Mouse (Mus musculus): ENCODE measurements around the gene Kcnj8. TPM values are rescaled to one million over a fixed set of nuclear protein-coding genes. Genes with fewer than 3 reads are reported as not detected.
A peak's percentile ranks its signal among the peaks of the same experiment; 100 is the strongest.
"Not testable (repeated sequence)": the region's sequence is repeated elsewhere in the genome, so short reads cannot be mapped to it uniquely, and the experiment has no call there.

Kcnj8 gene
- total RNA-seq, 2 experiments from 2014 or later: 1.5 to 1.6 TPM

DNA sequence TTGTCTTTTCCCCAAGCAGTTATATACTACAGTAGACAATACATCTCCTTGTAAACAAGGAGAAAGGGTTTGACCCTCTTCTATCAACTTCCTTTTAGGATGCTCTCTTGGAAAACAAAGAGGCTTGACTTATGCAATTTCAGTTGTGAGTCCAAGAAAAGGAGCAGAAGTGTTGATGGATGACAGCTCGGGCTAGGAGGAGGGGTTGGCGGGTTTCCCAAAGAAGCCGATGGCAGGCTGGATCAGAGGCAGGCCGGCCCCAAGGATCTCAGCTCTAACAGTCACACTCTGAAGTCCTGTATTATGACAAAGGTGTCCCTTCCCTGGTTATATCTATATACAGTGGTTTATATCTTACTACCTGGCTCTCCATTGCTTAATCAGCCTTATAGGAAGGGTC lies 19.9 kb downstream of the Kcnj8 start:
- no peak for DNase-seq (ENCODE audit: extremely low spot score in 1 of 2, low spot score in 1 of 2)

DNA sequence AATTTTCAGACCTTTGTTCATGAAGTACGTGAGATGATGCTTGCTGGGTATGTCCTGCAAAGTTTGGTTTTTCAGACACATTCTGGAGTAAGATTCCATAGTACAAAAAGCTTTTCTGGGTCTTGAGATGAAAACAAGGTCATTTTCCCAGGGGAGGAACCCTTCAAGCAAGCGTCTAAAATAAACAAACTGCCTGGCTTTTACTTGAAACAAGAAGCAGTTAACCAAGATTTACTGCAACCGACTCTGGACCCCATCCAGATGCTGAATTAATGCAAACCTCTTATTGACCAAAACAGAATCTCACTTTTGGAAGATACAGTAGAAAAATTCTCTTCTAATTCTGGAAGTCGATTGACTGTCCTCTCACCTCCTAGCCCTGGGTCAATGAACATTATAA lies 20.5 kb downstream of the Kcnj8 start:
- DNase-seq (ENCODE audit: extremely low spot score in 1 of 2, low spot score in 1 of 2): no peak

DNA sequence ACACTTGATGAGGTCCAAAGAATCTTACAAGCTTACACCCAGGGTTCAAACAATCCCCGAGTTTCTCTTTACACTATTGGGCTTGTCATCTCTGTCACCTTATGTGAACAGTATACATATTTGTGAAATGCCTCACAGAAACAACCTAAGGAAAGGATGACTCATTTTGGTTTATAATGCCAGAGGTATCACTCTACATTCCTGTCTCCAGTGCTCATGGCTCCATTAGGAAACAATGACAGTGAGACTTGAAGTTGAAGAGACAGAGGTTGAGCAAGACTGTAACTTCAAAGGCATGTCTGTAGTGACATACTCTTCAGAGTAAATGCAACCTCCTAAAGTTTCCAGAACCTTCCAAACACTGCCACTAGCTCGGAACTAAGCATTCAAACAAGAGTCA lies 23.0 kb downstream of the Kcnj8 start:
- DNase-seq (ENCODE audit: extremely low spot score in 1 of 2, low spot score in 1 of 2): no peak

DNA sequence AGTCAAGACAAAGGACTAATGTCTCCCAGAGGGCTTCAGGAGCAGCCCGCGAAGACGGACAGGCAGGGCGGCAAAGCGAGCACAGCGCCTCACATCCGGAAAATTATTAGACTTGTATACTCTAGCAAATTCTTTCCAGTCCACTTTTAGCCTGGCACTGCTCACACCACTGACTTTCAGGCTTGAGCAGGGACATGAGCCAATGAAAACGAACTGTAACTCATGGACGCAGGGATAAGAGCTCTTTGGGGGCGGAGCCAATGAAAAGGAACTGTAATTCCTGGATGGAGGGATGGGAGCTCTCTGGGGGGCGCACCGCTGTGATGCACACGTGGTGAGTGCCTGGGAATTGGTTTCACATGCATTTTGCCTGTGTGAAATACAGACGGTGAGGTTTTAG lies 26.3 kb downstream of the Kcnj8 start:
- DNase-seq (ENCODE audit: extremely low spot score in 1 of 2, low spot score in 1 of 2): no peak

DNA sequence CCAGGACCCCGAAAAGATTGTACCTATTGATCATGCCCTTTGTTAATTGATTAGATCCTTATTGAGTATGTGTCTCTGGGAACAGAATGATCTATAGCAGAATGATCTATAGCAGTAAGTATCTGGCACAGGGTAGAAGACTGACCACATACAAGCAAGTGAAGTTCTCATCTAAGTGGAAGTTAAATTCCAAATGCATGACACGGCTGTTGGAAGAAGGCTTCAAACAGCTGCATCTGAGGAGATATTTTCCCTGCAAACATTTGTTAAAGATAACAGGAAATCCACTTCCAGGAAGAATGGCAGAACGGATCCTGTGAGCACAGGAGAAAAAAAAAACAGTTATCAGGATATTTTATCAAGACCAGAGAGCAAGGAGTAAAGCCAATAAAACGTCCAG lies 27.8 kb downstream of the Kcnj8 start:
- no peak for DNase-seq (ENCODE audit: extremely low spot score in 1 of 2, low spot score in 1 of 2)

DNA sequence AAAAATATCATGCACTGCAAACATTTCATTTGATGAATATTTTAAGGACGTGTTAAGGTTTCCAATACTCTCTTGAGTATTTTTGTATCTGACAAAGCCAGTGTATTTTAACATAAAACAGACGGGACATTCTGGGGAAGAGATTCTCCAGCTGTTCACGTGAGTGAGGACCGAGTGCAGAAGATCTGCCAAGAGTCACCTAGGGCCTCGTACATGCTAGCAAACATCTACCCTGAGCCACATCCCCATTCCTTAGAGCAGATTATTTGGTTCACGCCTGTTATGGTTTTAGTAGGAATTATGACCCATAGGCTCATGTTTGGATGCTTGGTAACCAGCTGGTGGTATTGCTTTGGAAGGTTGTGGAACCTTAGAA lies 28.6 kb downstream of the Kcnj8 start:
- no peak for DNase-seq (ENCODE audit: extremely low spot score in 1 of 2, low spot score in 1 of 2)

DNA sequence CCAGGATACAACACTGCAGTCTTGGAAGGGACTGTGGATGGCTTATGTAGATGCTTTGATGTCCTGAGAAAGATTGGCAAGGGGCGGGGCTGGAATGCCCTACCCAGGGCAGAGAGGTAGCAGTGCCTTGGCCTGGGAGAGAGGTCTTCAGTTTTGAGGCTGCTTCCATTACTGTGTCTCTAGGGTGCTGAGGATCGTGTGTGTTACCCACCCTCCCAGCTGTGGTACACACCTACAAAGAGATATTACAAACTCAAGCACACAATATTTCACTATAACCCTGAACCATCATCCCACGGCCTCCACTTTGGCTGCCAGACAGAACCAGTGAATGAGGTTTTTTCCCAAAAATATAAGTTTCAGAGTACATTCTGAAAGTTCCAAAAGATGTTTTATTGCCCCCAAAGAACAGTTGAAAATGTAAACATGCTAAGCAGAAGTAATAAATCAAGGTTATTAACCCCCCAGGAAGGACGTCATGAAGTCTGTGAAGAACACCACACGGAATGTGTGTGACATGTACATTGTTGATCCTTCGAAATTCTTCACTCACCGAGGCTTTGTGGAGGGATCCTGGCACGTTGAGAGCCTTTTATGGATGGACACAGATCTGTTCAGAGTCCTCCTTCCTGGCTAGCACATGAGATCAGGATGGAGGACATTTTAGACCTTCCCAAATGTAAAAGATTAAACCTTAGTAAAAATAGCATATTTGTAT lies 29.2 kb downstream of the Kcnj8 start:
- DNase-seq (ENCODE audit: extremely low spot score in 1 of 2, low spot score in 1 of 2): no peak

DNA sequence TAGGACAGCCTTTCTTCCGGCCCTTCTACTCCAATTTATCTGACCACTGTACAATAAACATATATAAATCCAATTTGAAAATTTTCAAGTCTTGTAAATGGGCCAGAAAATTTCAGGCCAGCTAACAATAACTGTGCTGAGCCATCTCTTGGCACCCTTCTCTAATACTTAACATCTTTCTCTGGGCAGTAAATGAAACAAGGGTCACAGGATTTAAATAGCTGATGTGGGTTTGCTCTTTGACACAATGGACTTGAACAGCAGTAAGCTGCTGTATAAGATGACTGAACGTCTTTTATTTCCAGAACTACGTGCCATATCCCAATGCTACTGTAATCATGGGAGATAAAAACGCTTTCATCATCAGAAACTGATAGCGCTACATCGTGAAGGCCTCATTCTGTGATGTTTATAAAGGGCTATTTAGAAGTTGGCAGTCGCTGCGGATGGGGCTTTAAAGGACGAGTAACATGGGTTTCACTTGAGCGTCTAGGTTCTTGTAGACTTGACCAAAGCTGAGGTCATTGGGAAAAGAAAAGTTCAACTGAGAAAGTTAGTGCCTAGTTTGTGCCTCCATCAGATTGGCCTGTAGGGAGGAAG lies 30.8 kb downstream of the Kcnj8 start:
- DNase-seq (ENCODE audit: extremely low spot score in 1 of 2, low spot score in 1 of 2): no peak

DNA sequence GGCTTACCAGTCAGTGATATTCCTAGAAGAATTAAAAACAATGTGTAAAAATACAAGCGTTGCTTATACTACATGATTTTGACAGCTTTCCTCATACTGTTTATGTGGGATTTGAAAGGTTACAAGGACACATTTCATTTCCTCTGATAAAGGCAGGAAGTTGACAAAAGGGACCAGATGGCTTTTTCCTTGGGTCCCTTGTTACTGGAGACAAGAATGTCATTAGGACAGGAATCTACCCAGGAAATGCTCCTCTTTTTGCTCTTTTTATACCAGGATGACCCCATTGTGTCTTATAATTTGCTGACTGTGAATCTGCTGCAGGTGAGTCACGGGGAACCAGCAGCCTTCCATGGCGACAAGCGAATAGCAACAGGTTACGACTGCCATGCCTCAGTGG lies 31.3 kb downstream of the Kcnj8 start:
- no peak for DNase-seq (ENCODE audit: extremely low spot score in 1 of 2, low spot score in 1 of 2)

DNA sequence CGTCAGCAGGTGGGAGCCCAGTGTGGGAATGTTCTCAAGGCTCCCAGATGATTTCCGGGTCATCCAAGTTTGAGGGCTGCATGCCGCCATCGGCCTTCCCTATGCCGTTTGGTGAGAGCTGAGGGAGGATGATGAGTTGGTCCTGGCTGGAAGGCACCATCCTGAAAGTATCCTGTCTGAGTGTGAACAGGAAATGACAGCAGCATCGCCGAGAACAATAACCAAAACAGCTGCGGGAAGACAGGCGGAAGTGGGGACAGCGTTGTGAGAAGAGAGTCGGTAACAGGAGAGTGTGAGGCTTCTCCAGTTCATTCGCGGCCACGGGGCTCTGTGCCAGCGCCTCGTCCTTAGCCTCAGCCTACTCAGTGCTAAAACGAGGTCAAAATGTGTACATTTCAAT lies 32.9 kb downstream of the Kcnj8 start:
- no peak for DNase-seq (ENCODE audit: extremely low spot score in 1 of 2, low spot score in 1 of 2)

DNA sequence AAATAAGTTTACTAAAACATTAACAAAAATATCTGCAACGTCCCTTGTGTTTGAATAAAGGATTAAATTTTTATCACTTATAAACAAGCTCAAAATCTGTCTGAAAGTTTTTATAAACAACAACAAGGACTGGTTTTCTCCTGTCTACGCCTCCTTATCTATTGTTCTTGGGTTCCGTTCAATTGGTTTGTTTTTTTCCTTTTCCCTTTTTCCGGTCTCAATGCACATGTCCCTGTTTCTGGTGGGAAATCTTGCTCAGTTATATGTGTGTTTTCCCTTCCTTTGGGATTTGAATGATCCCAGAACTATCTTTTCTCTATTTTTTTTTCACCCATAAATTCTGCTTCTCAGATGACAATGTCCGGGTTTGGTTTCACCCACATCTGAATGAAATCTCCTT lies 38.0 kb downstream of the Kcnj8 start:
- DNase-seq (ENCODE audit: extremely low spot score in 1 of 2, low spot score in 1 of 2): no peak

DNA sequence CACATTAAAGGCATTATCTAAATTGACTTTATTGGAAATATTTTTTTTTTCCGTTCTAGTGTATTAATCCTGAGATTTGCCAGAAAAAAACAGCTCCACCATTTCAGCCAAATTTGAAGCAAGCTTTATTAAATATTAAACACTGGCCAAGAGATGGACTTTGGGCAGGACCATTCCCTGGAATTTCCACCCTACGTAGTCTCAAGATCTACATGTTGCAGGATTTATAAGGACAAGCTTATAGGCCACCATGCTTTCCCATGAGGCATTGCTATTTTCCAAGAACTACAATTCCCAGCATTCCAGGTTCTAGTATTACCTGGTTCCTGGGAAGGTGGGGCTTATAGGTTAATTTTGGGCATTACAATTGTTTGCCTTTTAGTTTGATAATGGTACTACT lies 38.7 kb downstream of the Kcnj8 start:
- no peak for DNase-seq (ENCODE audit: extremely low spot score in 1 of 2, low spot score in 1 of 2)

DNA sequence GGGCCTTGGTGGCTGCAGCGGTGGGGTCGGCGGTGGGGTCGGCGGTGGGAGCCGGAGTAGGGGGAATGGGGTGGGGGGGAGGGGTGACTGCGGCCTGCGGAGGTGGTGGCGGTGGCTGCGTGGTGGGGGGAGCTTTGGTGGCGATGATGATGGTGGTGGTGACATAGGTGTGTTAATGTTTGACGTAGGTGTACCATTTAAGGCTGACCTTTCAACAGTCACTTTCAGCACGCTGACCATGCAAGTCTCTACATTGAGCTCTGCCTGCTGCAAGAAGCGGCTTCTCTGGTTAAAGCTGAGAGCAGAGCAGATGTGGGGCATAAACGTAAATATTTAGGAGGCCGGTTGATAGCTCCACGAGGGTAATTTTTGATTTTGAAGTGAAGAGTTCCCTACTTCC lies 39.3 kb downstream of the Kcnj8 start:
- no peak for DNase-seq (ENCODE audit: extremely low spot score in 1 of 2, low spot score in 1 of 2)

DNA sequence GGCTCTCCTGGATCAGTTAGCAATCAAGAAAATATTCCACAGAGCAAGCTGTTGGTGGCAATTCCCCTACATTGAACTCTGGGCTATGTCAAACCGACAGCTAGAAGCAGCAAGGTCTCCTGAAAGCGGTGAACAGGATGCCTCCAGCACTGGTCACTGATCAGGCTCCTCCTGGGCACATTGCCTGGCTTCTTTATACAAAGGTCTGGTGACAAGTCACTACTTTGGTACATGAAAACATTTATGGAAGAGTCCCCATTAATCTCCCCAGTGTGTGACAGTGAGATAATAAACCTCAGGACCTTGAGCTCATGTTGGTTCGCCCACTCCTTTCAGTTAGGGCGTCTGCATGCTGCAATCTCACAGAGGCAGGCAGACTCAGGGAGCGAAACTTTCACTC lies 41.0 kb downstream of the Kcnj8 start:
- DNase-seq (ENCODE audit: extremely low spot score in 1 of 2, low spot score in 1 of 2): no peak

DNA sequence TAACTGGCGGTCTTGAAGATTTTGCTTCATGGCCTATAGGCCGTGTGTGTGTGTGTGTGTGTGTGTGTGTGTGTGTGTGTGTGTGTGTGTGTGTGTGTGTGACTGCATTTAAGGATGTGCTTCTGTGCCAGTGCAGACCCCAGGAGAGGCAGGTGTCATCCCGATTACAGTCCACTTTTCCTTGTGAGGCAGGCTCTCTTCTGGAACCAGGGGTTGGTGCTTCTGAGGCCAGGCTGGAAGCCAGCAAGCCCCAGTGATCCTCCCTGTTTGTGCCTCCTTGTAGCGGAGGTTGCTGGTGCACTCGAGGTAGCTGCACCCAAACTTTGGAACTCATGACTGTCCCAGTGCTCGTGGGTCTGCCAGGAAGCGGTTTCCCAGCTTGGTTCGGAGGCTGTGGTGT lies 41.7 kb downstream of the Kcnj8 start:
- no peak for DNase-seq (ENCODE audit: extremely low spot score in 1 of 2, low spot score in 1 of 2)

DNA sequence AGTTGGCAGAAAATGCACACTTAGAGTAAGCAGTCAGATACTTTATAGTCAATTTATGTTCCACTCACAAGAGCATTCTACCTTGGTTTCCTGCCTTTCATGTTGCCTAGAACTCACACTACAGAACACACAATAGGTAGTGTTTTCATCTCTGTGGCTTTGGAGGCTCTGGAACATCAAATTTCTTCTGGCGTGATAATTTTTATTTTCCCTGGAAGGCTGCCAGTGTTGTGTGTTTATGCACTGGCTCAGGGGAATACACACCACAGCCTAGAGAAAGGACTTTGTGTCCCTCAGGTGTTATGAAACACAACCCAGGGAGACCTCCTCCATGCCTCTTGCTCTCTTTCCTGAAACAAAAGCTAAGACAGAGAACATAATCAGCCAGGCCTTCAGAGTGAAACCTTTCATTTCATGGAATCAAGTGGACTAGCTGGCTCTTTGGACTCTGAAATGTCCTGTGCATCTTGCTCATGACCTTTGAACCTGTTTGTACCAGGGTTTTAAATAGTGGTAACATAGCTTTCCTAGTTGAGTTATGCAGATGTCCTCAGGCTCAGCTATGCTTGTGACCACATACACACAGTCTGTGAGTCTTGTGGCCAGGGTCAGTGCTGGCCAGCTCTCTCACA lies 43.4 kb downstream of the Kcnj8 start:
- DNase-seq (ENCODE audit: extremely low spot score in 1 of 2, low spot score in 1 of 2): no peak

DNA sequence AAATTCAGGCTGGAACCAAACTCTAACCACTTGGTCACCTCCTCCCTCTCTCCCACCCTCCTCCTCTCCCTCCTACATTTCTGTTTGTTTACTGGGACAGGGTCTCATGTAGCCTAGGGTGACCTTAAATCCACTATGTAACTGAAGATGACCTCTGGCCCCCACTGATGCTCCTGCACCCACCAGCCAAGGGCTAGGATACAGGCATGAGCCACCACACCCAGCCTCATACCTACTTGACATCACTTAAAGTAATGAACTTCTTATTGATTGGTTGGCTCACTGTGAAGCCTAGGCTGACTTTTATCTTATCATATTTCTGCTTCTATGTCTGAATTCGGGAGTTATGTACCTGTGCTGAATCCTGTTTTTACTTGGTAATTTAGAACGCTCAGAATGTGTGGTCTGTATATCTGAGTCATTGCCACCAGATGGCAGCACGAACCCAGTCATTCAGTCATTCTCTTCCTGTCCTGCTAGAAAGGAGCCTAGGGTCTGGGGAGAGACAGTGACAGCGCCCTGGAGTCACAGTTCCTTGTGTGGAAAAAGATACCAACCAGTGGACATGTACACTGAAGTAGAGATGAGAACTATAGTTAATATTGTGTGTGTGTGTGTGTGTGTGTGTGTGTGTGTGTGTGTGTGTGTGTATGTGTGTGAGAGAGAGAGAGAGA lies 46.6 kb downstream of the Kcnj8 start:
- DNase-seq (ENCODE audit: extremely low spot score in 1 of 2, low spot score in 1 of 2): peak; percentile 55 to 84

DNA sequence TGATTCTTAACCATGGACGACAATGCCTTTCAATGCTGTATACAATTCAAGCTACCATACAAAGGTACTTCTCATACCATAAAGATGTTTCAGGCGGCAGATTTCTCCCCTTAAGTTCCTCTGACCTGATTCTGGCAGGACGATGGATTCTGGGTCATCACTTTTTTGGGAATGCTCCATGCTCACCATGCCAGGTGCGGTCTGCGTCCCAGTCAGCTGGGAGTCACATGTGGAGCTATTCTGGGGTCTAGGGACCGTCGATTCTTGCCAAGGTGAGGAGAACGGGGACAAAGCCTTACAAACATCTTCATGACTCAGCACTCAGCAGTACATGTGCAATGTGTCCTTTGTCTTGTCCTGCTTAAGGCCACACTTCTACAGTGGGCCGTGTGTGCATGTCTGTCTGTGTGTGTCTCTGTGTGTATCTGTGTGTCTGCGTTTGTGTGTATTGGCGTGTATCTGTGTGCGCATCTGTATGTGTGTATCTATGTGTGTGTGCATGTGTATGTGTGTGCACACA lies 49.8 kb downstream of the Kcnj8 start:
- no peak for DNase-seq (ENCODE audit: extremely low spot score in 1 of 2, low spot score in 1 of 2)

DNA sequence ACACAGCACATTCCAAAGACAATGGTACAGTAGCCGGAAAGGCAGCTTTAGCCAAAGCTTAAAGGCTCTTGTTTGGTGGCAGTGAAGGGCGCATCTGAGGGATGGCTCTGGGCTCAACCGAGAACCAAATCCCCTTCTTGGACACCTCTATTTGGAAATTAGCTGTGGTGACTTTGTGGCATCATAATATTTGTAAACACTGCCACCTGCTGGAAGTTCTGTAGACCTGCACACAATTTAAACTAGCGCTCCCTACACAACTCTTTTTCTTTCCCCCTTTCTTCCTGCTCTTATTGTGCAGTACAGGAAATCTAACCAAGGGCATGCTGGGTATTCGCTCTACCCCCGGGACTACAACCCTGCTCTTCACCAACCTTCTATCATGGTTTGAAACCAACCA lies 52.3 kb downstream of the Kcnj8 start:
- no peak for DNase-seq (ENCODE audit: extremely low spot score in 1 of 2, low spot score in 1 of 2)

DNA sequence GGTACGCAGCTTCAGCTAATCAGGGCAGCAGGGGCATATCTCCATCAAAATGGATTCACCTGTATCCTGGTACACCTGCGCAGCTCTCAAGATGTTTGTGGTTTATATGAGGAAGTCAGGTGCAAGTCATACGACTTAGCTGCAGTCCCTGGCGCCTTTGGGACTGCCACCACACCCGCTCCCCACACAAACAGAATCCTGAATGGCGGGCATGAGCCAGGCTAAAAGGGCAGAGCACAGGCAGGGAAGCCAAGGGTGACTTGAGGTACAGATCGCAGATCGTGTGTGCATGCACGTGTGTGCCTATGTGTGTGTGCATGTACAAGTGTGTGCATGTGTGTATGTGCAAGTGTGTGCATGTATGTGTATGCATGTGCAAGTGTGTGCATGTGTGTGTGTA lies 56.0 kb downstream of the Kcnj8 start:
- not testable (repeated sequence) for DNase-seq (ENCODE audit: extremely low spot score in 1 of 2, low spot score in 1 of 2)

DNA sequence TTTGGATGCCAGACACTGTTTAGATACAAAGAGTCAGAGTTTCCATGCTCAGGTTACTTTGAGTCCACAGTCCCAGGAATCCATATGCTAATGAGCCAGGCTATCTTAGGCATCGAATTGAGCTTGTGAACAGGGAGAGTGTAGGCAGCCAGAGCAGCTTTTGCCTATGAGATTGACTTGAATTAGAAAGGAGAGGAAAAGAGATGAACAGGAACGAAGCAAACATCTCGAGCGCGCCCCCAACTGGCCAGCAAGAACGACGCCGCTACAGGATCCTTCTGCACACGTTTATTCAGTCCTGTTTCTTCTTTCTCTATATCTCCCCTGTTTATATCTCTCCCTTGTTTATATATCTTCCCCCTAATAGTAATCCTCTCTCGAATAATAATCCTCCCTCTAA lies 56.5 kb downstream of the Kcnj8 start:
- peak; percentile 46 to 83 for DNase-seq (ENCODE audit: extremely low spot score in 1 of 2, low spot score in 1 of 2)
